Mouse (Mus musculus): ENCODE data around the gene Ndufa8.

Ndufa8 gene

GRCm38 (mm10) chr2:36048748-36049566 is at the start of gene Ndufa8, which contains the start of gene Morn5:
TSS of gene Ndufa8 (minus strand) at chr2:36049406.
TSS of gene Morn5 (plus strand) at chr2:36049458.
- DNase-seq (ENCODE audit: low read depth): peak; percentile 97

- DNase-seq (ENCODE audit: low read depth): no peak
Measured at GRCm38 (mm10) chr2:36098021-36098420, 48.8 kb upstream of the Ndufa8 start.

GRCm38 (mm10) chr2:36097129-36097815 is 48.1 kb upstream of the Ndufa8 start:
- no peak for DNase-seq (ENCODE audit: low read depth)

GRCm38 (mm10) chr2:36093914-36094475 is 44.8 kb upstream of the Ndufa8 start:
- DNase-seq (ENCODE audit: low read depth): peak; percentile 30

GRCm38 (mm10) chr2:36093301-36093700 is 44.1 kb upstream of the Ndufa8 start:
- DNase-seq (ENCODE audit: low read depth): no peak

- peak; percentile 13 for DNase-seq (ENCODE audit: low read depth)
Measured at GRCm38 (mm10) chr2:36092748-36093147, 43.5 kb upstream of the Ndufa8 start.

- no peak for DNase-seq (ENCODE audit: low read depth)
Measured at GRCm38 (mm10) chr2:36090853-36091741, 41.9 kb upstream of the Ndufa8 start.

GRCm38 (mm10) chr2:36089190-36089589 is 40.0 kb upstream of the Ndufa8 start:
- no peak for DNase-seq (ENCODE audit: low read depth)

GRCm38 (mm10) chr2:36085041-36085440 is 35.8 kb upstream of the Ndufa8 start:
- DNase-seq (ENCODE audit: low read depth): no peak

GRCm38 (mm10) chr2:36082802-36083580 is 33.8 kb upstream of the Ndufa8 start:
- DNase-seq (ENCODE audit: low read depth): no peak

- DNase-seq (ENCODE audit: low read depth): no peak
Measured at GRCm38 (mm10) chr2:36081446-36081845, 32.2 kb upstream of the Ndufa8 start.

GRCm38 (mm10) chr2:36077160-36077761 is 28.1 kb upstream of the Ndufa8 start:
- no peak for DNase-seq (ENCODE audit: low read depth)

- no peak for DNase-seq (ENCODE audit: low read depth)
Measured at GRCm38 (mm10) chr2:36075210-36075609, 26.0 kb upstream of the Ndufa8 start.

GRCm38 (mm10) chr2:36073781-36074180 is 24.6 kb upstream of the Ndufa8 start:
- DNase-seq (ENCODE audit: low read depth): peak; percentile 30

GRCm38 (mm10) chr2:36071660-36072305 is 22.6 kb upstream of the Ndufa8 start:
- no peak for DNase-seq (ENCODE audit: low read depth)

- no peak for DNase-seq (ENCODE audit: low read depth)
Measured at GRCm38 (mm10) chr2:36067132-36067531, 17.9 kb upstream of the Ndufa8 start.

- DNase-seq (ENCODE audit: low read depth): no peak
Measured at GRCm38 (mm10) chr2:36061409-36061808, 12.2 kb upstream of the Ndufa8 start.

GRCm38 (mm10) chr2:36056248-36056647 is 7.0 kb upstream of the Ndufa8 start:
- no peak for DNase-seq (ENCODE audit: low read depth)

GRCm38 (mm10) chr2:36053249-36053648 is 4.0 kb upstream of the Ndufa8 start:
- no peak for DNase-seq (ENCODE audit: low read depth)

- DNase-seq (ENCODE audit: low read depth): no peak
Measured at GRCm38 (mm10) chr2:36049567-36049954, 355 bp upstream of the Ndufa8 start.
